Mouse (Mus musculus): ENCODE data around the gene Kyat1.
"Not testable (repeated sequence)": the region's sequence is repeated elsewhere in the genome, so short reads cannot be mapped to it uniquely, and the experiment has no call there.

The Kyat1 gene

DNA sequence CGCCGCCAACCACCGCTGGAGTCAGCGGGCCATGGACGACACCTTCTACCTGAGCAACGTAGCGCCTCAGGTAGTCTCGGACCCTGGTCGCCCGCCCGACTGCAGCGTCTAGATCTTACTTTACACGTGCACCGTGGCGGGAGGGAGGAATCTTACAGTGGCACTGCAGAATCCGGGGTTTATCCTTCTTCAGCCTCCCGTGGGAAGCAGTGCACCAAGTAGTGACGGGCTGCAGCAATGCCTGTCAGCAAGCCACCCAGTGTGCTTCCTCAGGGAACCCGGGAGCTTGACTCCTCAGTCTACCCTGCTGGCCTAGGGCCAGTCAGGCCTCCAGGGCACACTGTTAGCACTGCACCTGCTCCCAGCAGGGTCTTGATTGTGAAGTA lies 33.7 kb downstream of the Kyat1 start:
- DNase-seq (ENCODE audit: low spot score) = no peak

DNA sequence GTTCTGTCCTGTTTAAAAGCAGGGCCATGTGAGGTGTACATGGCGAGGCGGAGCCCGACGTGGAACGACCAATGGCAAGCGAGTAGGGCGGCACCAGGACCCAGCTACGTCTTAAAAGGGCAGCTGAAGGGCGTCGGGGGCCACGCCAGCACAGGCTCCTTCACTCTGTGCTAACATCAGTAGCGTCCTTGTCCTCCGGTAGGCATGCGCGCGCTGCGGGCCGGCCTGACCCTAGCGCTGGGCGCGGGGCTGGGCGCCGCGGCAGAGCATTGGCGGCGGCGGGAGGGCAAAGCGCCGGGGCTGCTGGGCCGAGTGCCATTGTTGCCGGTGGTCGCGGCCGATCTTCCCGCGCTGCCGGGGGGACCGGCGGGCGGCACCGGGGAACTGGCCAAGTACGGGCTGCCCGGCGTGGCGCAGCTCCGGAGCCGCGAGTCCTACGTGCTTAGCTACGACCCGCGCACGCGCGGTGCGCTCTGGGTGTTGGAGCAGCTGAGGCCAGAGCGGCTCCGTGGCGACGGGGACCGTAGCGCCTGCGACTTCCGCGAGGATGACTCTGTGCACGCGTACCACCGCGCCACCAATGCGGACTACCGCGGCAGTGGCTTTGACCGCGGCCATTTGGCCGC lies 34.2 kb downstream of the Kyat1 start, which contains the start of gene Endog:
Gene Endog, plus strand, starts transcription at position 123 of the 626 bp plus-strand sequence.
- peak; percentile 66 for DNase-seq (ENCODE audit: low spot score)

DNA sequence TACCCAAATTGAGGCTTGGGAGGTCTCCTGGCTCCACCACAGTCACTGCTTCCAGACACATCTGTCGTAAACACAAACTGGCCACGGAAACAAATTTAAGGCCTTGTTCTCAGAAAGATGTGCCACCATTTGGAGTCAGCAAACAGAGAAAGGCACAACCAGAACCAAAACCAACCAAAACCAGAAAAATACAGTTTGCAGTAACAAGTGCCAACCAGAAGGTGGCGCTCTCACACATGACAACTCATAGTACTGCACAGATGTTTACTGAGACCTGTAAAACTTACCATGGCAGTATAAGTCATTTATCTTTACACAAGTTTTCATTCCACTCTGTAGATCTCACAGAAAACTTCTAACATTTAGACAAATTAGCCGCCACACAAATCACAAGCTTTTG lies 39.0 kb downstream of the Kyat1 start:
- DNase-seq (ENCODE audit: low spot score) = no peak

DNA sequence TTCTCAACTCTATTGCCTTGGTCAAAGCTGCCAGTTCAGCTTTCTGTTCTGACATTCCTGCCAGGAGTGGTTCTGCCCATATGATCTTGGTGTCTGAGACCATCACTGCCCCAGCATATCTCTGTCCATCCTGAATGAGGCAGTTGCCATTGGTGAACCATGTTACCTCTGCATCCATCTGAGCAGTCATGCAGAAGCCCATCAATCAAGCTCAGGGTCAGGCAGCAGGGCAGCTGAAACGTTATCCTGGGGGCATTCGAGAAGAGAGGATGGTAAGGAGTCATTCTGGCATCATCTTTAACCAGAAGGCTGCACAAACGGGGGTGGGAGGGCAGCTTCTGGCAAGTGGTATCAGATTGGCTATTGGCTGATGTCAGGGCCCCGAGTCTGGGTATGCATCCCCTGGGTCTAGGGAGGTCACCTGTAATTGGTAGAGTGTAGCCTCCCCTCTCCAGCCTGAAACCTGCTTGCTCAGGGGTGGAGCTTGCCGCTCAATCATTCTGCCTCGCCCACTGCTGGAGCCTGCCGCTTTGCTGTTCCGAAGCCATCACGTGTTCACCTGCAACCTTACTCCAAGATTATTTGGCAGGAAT lies 41.2 kb downstream of the Kyat1 start:
- no peak for DNase-seq (ENCODE audit: low spot score)

DNA sequence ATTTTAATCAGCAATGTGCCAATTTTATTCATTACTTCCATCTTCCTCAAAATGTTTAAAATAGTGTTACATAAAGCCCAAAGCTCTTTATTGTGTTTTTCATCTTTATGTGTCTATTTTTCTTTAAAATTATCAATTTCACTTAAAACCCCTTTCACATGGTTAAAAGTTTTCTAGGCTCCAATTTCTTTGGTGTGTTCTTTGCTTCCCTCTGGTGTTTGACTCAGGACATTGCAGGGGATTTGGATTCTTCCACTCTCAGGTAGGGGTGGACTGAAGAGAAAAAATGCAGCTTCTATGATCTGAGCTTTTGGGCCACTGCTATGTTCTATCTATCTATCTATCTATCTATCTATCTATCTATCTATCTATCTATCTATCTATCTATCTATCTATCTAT lies 43.8 kb downstream of the Kyat1 start:
- DNase-seq (ENCODE audit: low spot score) = peak; percentile 62

DNA sequence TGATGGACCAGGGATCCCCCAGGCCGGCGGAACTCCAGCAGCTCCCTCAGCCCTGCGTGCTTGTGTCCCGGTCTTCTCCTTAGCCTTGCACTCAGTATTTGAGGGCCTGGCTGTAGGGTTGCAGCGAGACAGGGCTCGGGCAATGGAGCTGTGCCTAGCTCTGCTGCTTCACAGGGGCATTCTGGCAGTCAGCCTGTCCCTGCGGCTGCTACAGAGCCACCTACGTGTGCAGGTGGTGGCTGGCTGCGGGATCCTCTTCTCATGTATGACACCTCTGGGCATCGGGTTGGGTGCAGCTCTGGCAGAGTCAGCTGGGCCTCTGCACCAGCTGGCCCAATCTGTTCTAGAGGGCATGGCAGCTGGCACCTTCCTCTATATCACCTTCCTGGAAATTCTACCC lies 45.8 kb downstream of the Kyat1 start:
- not testable (repeated sequence) for DNase-seq (ENCODE audit: low spot score)

DNA sequence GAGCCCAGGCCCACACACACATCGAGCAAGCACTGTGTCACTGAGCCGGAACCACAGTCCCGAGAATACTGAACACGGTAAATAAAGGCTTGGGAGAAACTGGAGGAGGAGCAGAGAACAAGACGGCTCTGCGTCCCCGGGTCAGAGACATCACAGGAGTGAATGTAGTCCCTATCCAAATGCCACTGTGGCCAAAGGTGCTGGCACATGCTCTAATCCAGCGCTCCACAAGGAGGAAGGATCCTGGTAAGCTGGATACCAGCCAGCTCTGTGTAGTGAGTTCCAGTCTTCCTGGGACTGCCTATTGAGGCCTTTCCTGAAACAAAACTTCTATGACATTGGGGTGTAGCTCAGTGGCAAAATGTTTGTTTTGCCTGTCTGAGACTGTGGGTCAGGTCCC lies 53.0 kb downstream of the Kyat1 start:
- DNase-seq (ENCODE audit: low spot score) = no peak

DNA sequence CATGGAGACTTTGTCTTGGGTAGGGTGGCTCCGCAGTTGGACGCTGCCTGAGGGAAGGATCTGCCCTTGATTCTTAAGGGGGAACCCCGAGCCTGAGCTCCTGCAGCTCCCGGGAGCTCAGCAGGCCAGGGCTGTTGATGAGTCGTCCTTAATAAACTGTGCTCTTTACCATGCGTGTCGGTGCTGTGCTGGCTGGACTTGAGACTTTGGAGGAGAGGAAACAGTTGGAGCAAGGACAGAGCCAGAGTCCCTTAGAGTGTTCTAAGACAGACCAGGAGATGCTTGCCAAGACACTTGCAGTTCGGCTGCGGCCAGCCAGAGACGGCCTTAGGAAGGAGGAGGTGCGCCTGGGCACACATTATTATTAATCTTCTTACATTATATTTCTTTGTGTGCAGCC lies 53.8 kb downstream of the Kyat1 start:
- no peak for DNase-seq (ENCODE audit: low spot score)

DNA sequence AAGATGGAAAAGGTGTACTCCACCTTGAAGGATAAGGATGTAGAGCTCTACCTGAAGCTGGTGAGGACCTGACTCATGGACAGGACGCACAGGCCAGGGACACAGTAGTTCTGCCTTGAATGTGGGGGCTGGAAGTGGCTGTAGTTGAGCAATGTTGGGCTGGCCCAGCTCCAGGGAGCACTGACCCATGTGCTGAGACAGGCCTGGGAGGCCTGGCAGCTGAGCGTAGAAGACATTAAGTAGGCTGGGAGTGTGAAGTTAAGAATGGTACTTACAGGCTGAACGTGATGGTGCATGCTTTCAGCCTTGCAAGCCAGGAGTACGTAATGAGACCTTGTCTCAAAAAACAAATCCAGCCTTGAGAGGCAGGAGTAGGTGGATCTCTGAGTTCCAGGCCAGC lies 58.2 kb downstream of the Kyat1 start:
- no peak for DNase-seq (ENCODE audit: low spot score)

DNA sequence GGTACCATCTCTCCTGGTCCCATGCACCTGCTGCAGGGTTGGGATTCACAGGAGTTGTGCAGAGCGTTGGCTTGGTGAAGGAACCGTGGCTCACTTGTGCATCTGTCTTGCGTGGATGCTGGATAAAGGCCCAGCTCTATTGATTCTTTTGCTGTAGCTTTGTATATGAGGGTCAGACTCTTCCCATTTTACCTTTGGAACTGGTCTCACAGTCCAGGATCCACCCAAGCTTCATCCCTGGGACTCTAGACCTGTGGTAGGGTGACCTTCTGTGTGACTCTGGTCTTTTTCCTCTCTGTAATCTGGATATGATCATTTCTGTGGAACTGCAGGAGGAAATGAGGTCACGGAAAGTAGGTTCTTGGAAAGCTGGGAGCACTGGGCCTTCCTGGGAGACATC lies 61.2 kb downstream of the Kyat1 start:
- DNase-seq (ENCODE audit: low spot score) = no peak

DNA sequence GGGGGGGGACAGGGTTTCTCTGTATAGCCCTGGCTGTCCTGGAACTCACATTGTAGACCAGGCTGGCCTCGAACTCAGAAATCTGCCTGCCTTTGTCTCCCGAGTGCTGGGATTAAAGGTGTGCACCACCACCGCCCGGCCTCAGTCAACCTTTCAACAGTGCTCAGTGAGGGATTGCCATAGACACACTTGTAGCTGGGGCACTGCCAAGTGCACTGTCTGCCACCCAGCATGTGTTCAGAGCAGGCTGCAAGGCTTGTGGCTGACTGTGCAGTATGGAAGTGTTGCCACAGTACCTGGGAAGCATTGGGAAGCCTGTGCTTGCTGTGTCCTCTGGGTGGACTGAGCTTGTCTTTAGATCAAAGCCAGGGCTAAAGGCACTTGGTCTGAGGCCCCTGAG lies 65.6 kb downstream of the Kyat1 start:
- DNase-seq (ENCODE audit: low spot score) = not testable (repeated sequence)

DNA sequence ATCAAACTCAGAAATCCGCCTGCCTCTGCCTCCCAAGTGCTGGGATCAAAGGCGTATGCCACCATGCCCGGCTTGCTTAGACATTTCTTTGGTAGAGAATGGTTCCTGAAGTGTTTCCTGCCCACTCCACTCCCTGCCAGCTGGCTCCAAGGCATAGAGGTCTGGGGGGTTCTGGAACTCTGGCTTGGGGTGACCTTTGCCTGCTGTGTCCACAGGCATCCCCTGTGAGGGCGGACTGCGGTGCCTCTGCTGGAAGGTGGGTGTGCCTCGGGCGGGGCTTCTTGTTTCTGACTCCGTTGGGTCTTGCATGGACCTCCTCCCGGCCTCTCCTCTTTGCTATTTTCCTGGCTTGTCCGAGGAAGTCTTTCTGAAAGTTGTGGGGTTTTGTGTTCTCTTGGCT lies 69.2 kb downstream of the Kyat1 start:
- DNase-seq (ENCODE audit: low spot score) = no peak
